Mouse (Mus musculus) 416B (cell line): ENCODE measurements at regions not wholly inside any gene's neighbourhood (a gene's known extent, or its start where the extent isn't known, plus 50 kb on each side); places are given as distances from the start of the nearest gene placed in this dataset.

Experiments used
- DNase-seq: peaks from one replicate; pipeline ENCODE4 v3.0.0; 2011; ENCODE audit warnings: low read depth

DNA sequence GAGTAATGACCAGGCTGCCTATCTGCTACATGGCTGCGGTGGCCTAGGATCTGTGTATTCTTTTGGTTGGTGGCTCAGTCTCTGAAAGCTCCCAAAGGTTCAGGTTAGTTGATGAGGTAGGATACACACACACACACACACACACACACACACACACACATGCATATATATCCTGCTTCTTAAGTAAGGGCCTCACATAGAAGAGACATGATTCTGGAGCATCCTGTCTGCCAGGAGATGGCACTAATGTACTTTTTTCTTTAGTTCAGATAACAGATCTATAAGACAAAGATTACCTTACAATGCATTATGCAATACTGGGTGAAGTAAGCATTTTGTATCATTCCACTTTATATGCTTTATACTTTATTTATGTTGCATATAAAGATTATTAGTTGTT, 149.8 kb downstream of the Ankrd7 start:
- DNase-seq, result peak; percentile 40

DNA sequence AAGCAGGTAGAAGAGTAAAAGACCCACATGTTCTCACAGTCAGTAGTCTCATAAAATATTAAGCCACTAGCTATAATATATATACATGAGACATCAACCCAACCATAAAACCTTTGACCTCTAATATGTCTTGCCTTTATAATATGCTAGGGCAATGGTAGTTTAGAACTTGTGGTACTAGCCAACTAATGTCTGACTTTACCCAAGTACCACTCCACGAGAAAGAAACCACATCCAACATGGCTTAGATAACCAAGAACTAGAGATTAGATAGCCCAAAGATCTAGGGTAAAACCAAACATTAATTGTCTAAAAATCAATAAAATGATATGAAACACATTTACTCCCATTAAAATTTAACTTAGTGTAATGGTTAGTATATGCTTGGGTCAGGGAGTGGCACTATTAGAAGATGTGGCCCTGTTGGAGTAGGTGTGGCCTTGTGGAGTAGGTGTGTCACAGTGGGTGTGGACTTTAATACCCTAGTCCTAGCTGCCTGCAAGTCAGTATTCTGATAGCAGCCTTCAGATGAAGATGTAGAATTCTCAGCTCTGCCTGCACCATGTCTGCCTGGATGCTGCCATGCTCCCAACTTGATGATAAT, 152.2 kb downstream of the Ankrd7 start:
- no peak for DNase-seq

DNA sequence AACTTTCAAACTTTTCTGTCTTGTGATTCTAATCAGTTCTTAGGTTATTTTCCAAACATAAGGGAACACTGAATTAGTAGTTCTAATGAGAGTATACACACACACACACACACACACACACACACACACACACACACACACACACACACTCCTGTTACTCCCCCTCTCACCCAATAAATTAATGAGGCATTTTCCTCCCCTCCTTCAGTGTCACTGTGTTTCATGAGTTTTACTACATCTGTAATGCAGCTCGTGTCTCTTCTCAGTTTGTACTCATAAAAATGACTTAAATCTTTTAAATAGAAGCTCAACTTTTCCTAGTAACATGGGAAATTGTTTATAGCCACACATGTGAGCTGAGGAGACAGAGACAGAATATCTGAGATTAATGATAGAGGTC, 168.2 kb downstream of the Ankrd7 start:
- DNase-seq, result no peak
